Mouse (Mus musculus) liver, embryonic 14.5 days (tissue): ENCODE data around the gene Mansc4.

ENCODE experiments used
- CTCF ChIP-seq: IDR thresholded peaks from 2 replicates; pipeline ENCODE4 v1.5.1; 2016; ENCODE audit warnings: antibody characterized with exemption, low read depth, control low read depth
- EP300 ChIP-seq: IDR thresholded peaks from 2 replicates; pipeline ENCODE4 v1.6.1; 2016; ENCODE audit warnings: antibody characterized with exemption, low read depth

- TF ChIP-seq EP300: no peak
- TF ChIP-seq CTCF: no peak
These were observed 40.4 kb upstream of the Mansc4 start for GRCm38 (mm10) chr6:147127239-147127638.
